Comparison of ENCODE assay signal across 8 mouse cellular contexts in genomic region chr2:164745843-164746479, GRCm38 (mm10). TPM values are rescaled to one million over a fixed set of nuclear protein-coding genes. Genes with fewer than 3 reads are reported as not detected.
DNase-seq lines count a peak whose midpoint lies in the region; ATAC-seq and TF ChIP-seq lines count a peak whose summit lies in the region.

Wfdc3 (minus strand) TSS chr2:164745931.
Dnttip1 (plus strand) TSS chr2:164745983.

- peak within 1 kb of the TSS; percentile 88 for H3K4me2 ChIP-seq in forebrain, postnatal 0 days (ENCODE audit: low read depth)
- peak within 1 kb of the TSS; percentile 74 for H3K4me2 ChIP-seq in neural tube, embryonic 15.5 days

- no peak for TF ChIP-seq EP300 in MEL (IDR thresholded peaks at IDR 0.05; ENCODE audit: low read depth in 1 of 2, low read length in 2 of 2)

- DNase-seq in MEL (ENCODE audit: low read depth, low spot score) = peak; percentile 93
- DNase-seq in cerebellum, adult 18-20 months = peak; percentile 88 to 95
- DNase-seq in forebrain, postnatal 0 days = peak; percentile 97
- peak; percentile 94 to 95 for DNase-seq in heart, postnatal 36 days
- DNase-seq in layer of hippocampus, adult 2 months (ENCODE audit: low spot score in 2 of 2) = peak; percentile 93 to 96
- peak; percentile 94 for DNase-seq in lung, adult 2 months
- peak; percentile 98 for DNase-seq in testis, postnatal 10 days (ENCODE audit: low spot score)

- peak within 1 kb of the TSS; percentile 83 to 89 for H3K4me3 ChIP-seq in MEL (ENCODE audit: control insufficient read depth in 1 of 2, insufficient read depth in 1 of 2, low read depth in 2 of 2, low read length in 2 of 2)
- H3K4me3 ChIP-seq in forebrain, postnatal 0 days (ENCODE audit: low read depth, low read length) = peak within 1 kb of the TSS; percentile 92
- H3K4me3 ChIP-seq in layer of hippocampus, adult 2 months = peak within 1 kb of the TSS; percentile 81
- H3K4me3 ChIP-seq in lung, adult 2 months (replicated peaks; ENCODE audit: extremely low read depth, low read depth, low read length) = peak within 1 kb of the TSS; percentile 99
- H3K4me3 ChIP-seq in neural tube, embryonic 15.5 days (replicated peaks) = peak within 1 kb of the TSS; percentile 96

- TF ChIP-seq CTCF in MEL (IDR thresholded peaks at IDR 0.05 in 2 of 3, conservative IDR thresholded peaks at IDR 0.05 in 1 of 3; ENCODE audit: control insufficient read depth in 1 of 3, insufficient read depth in 1 of 3, low read depth in 2 of 3, low read length in 3 of 3, poor library complexity in 1 of 3, severe bottlenecking in 1 of 3) = 0 out of 6 replicates have a peak, but pooled peaks of 1 of the 3 experiments have one; percentile 3
- no peak for TF ChIP-seq CTCF in forebrain, postnatal 0 days (IDR thresholded peaks at IDR 0.05; ENCODE audit: low read depth)
- no peak for TF ChIP-seq CTCF in layer of hippocampus, adult 2 months (conservative IDR thresholded peaks at IDR 0.05)
- TF ChIP-seq CTCF in lung, adult 2 months (IDR thresholded peaks at IDR 0.05; ENCODE audit: insufficient read depth, low read length) = no peak

- H3K9ac ChIP-seq in MEL (ENCODE audit: control insufficient read depth, low read depth, low read length, poor library complexity, severe bottlenecking) = peak within 1 kb of the TSS; percentile 90
- peak within 1 kb of the TSS; percentile 96 for H3K9ac ChIP-seq in forebrain, postnatal 0 days
- H3K9ac ChIP-seq in neural tube, embryonic 15.5 days (replicated peaks) = peak within 1 kb of the TSS; percentile 98

- WGBS in forebrain, postnatal 0 days = 1% methylated on average over 69 of the region's 70 CpGs
- whole genome bisulfite sequencing in lung, adult 2 months = under 1% methylated on average over 70 of the region's 70 CpGs
- WGBS in neural tube, embryonic 15.5 days = under 1% methylated on average over 65 of the region's 70 CpGs

- peak within 1 kb of the TSS; percentile 67 for H3K27ac ChIP-seq in MEL (ENCODE audit: control insufficient read depth, low read depth, low read length)
- H3K27ac ChIP-seq in forebrain, postnatal 0 days (ENCODE audit: low read depth, low read length) = peak within 1 kb of the TSS; percentile 81
- H3K27ac ChIP-seq in layer of hippocampus, adult 2 months = peak within 1 kb of the TSS; percentile 87
- peak within 1 kb of the TSS; percentile 76 for H3K27ac ChIP-seq in neural tube, embryonic 15.5 days (replicated peaks)

- no peak for TF ChIP-seq RAD21 in MEL (IDR thresholded peaks at IDR 0.05; ENCODE audit: low read depth, low read length)

- H3K9me3 ChIP-seq in MEL (replicated peaks; ENCODE audit: insufficient read depth, low read length) = no peaks in the 10 kb centered on the region
- H3K9me3 ChIP-seq in forebrain, postnatal 0 days (ENCODE audit: low read length) = no peaks in the 10 kb centered on the region
- no peaks in the 10 kb centered on the region for H3K9me3 ChIP-seq in neural tube, embryonic 15.5 days (replicated peaks)

- ATAC-seq in forebrain, postnatal 0 days = peak; percentile 98
- peak; percentile 95 for ATAC-seq in neural tube, embryonic 15.5 days (ENCODE audit: low FRiP score)

- H3K4me1 ChIP-seq in MEL (ENCODE audit: control insufficient read depth in 1 of 2, insufficient read depth in 2 of 2, low read length in 2 of 2) = peaks cover 7 to 22% of the 10 kb centered on the region in 2 experiments
- peaks cover 16% of the 10 kb centered on the region for H3K4me1 ChIP-seq in forebrain, postnatal 0 days (ENCODE audit: insufficient read depth)
- H3K4me1 ChIP-seq in lung, adult 2 months (ENCODE audit: control insufficient read depth, insufficient read depth, low read length) = peaks cover 5% of the 10 kb centered on the region
- H3K4me1 ChIP-seq in neural tube, embryonic 15.5 days = peaks cover 39% of the 10 kb centered on the region

- H3K27me3 ChIP-seq in MEL (ENCODE audit: control insufficient read depth in 1 of 2, insufficient read depth in 2 of 2, low read length in 2 of 2) = no peaks in the 10 kb centered on the region
- no peaks in the 10 kb centered on the region for H3K27me3 ChIP-seq in forebrain, postnatal 0 days (ENCODE audit: insufficient read depth, low read length)
- no peaks in the 10 kb centered on the region for H3K27me3 ChIP-seq in neural tube, embryonic 15.5 days (replicated peaks)

- peaks cover 18% of the 10 kb centered on the region for H3K79me2 ChIP-seq in MEL (ENCODE audit: control insufficient read depth, insufficient read depth, low read length, poor library complexity)

- peak; percentile 52 to 65; a peak in 3 of 4 replicates for TF ChIP-seq POLR2A in MEL (IDR thresholded peaks at IDR 0.05; ENCODE audit: control insufficient read depth in 1 of 2, insufficient read depth in 1 of 2, low read depth in 1 of 2, low read length in 2 of 2, poor library complexity in 1 of 2)
- TF ChIP-seq POLR2A in lung, adult 2 months (IDR thresholded peaks at IDR 0.05; ENCODE audit: borderline replicate concordance, extremely low read depth, low read depth, low read length) = peak; percentile 45; the same call in 1 of the 2 replicates

- intact Hi-C loops in heart, postnatal 36 days (cut with DNase I) = loop anchor here (1.0 kb wide), 1 partner anchor 21 kb away; no protein-coding TSS in a partner anchor

- peaks cover 7 to 13% of the 10 kb centered on the region in 2 experiments; a peak in 3 of 4 replicates for H3K36me3 ChIP-seq in MEL (ENCODE audit: control insufficient read depth in 1 of 2, insufficient read depth in 2 of 2, low read length in 2 of 2)
- H3K36me3 ChIP-seq in forebrain, postnatal 0 days (ENCODE audit: insufficient read depth) = peaks cover 11% of the 10 kb centered on the region; the same call in 1 of the 2 replicates
- peaks cover 18% of the 10 kb centered on the region for H3K36me3 ChIP-seq in neural tube, embryonic 15.5 days

TF ChIP-seq in MEL, 35 proteins besides CTCF, POLR2A, EP300 and RAD21 (continues in another document):
- TF ChIP-seq SIN3A (IDR thresholded peaks at IDR 0.05; ENCODE audit: low read length) (peak; percentile 97), TCF12 (IDR thresholded peaks at IDR 0.05; ENCODE audit: low read depth, low read length) (no peak; the same call in 1 of the 2 replicates), ZMIZ1 (IDR thresholded peaks at IDR 0.05; ENCODE audit: low read depth, low read length) (no peak), ZNF384 (IDR thresholded peaks at IDR 0.05; ENCODE audit: low read depth, low read length) (no peak), RCOR1 (IDR thresholded peaks at IDR 0.05; ENCODE audit: low read depth, low read length) (no peak), POLR2AphosphoS5 (IDR thresholded peaks at IDR 0.05; ENCODE audit: borderline replicate concordance, low read depth, low read length) (no peak), CHD2 (IDR thresholded peaks at IDR 0.05; ENCODE audit: low read length) (no peak), SMC3 (IDR thresholded peaks at IDR 0.05; ENCODE audit: low read depth, low read length) (no peak), CHD1 (IDR thresholded peaks at IDR 0.05; ENCODE audit: low read depth, low read length) (no peak), MAZ (IDR thresholded peaks at IDR 0.05; ENCODE audit: low read depth, low read length) (no peak; the same call in 1 of the 2 replicates), ZKSCAN1 (IDR thresholded peaks at IDR 0.05; ENCODE audit: low read depth, low read length) (no peak), JUND (IDR thresholded peaks at IDR 0.05; ENCODE audit: low read depth, low read length) (no peak), NELFE (IDR thresholded peaks at IDR 0.05; ENCODE audit: low read depth, low read length) (peak; percentile 62), USF1 (IDR thresholded peaks at IDR 0.05; ENCODE audit: low read depth, low read length) (peak; percentile 67), ELF1 (IDR thresholded peaks at IDR 0.05; ENCODE audit: low read depth, low read length) (peak; percentile 93), ZC3H11A (IDR thresholded peaks at IDR 0.05; ENCODE audit: low read depth, low read length) (no peak), TAL1 (IDR thresholded peaks at IDR 0.05; ENCODE audit: low read length) (no peak), NRF1 (IDR thresholded peaks at IDR 0.05; ENCODE audit: insufficient read depth, low read depth, low read length, poor library complexity, severe bottlenecking) (peak; percentile 89), MYC (IDR thresholded peaks at IDR 0.05; ENCODE audit: low read depth, low read length) (no peak), MXI1 (IDR thresholded peaks at IDR 0.05; ENCODE audit: low read depth, low read length) (peak; percentile 95), KAT2A (conservative IDR thresholded peaks at IDR 0.05; ENCODE audit: low read depth, low read length) (no peak; the same call in 1 of the 2 replicates), MAX (IDR thresholded peaks at IDR 0.05; ENCODE audit: low read length) (no peak), USF2 (IDR thresholded peaks at IDR 0.05; ENCODE audit: borderline replicate concordance in 1 of 2, insufficient read depth in 1 of 2, low read depth in 1 of 2, low read length in 2 of 2) (no peak), POLR2AphosphoS2 (IDR thresholded peaks at IDR 0.05; ENCODE audit: low read length) (no peak), GATA1 (IDR thresholded peaks at IDR 0.05; ENCODE audit: low read depth, low read length) (no peak), BHLHE40 (IDR thresholded peaks at IDR 0.05; ENCODE audit: borderline replicate concordance, low read depth, low read length) (no peak)

RNA-seq across cellular contexts. Expression of gene Wfdc3, which starts in this region (rescaled TPM):
- total RNA-seq in MEL (2012; rRNA removed) = 0.20 and 0.31 TPM in 2 replicates
- polyA plus RNA-seq in MEL (2012; ENCODE audit: insufficient read depth in 1 of 2, insufficient read length in 2 of 2, low read depth in 1 of 2, low replicate concordance in 2 of 2, missing spikeins in 1 of 2) = under 1 TPM in 1 of 2 experiments, not detected in 1; 0.40 TPM
- 0.54 and 0.81 TPM in 2 replicates for total RNA-seq in forebrain, postnatal 0 days (2014; rRNA removed)
- polyA plus RNA-seq in forebrain, postnatal 0 days (2015; fragmentation: Nextera tagmentation; extraction: Ambion mirVana) = 0.89 and 1.1 TPM in 2 replicates
- not detected for total RNA-seq in heart, postnatal 36 days (2021)
- 1 to 10 TPM in 1 of 2 experiments, under 1 TPM in 1; 0.64 to 1.3 TPM for total RNA-seq in layer of hippocampus, adult 2 months (2021)
- polyA plus RNA-seq in lung, adult 2 months (2012; rRNA removed) = 1.3 and 2.3 TPM in 2 replicates
- 1.1 and 1.3 TPM in 2 replicates for polyA plus RNA-seq in neural tube, embryonic 15.5 days (2015; fragmentation: Nextera tagmentation; extraction: Ambion mirVana)

RNA-seq across cellular contexts. Expression of gene Dnttip1, which starts in this region (rescaled TPM):
- total RNA-seq in MEL (2012; rRNA removed) = 20.6 and 20.9 TPM in 2 replicates
- 10 to 100 TPM in 1 of 2 experiments, not detected in 1; 59.9 TPM for polyA plus RNA-seq in MEL (2012; ENCODE audit: insufficient read depth in 1 of 2, insufficient read length in 2 of 2, low read depth in 1 of 2, low replicate concordance in 2 of 2, missing spikeins in 1 of 2)
- total RNA-seq in forebrain, postnatal 0 days (2014; rRNA removed) = 23.2 and 26.1 TPM in 2 replicates
- polyA plus RNA-seq in forebrain, postnatal 0 days (2015; fragmentation: Nextera tagmentation; extraction: Ambion mirVana) = 52.3 and 60.1 TPM in 2 replicates
- total RNA-seq in heart, postnatal 36 days (2021) = 10 to 100 TPM; 22.8 to 29.3 TPM
- 10 to 100 TPM; 40.4 to 41.2 TPM for total RNA-seq in layer of hippocampus, adult 2 months (2021)
- 25.5 and 63.1 TPM in 2 replicates for polyA plus RNA-seq in lung, adult 2 months (2012; rRNA removed)
- 51.0 and 56.4 TPM in 2 replicates for polyA plus RNA-seq in neural tube, embryonic 15.5 days (2015; fragmentation: Nextera tagmentation; extraction: Ambion mirVana)

Comparison
In these comparisons a context has a peak if more than half of its experiments do, and no peak if none do; other contexts are left out.
1. Peak in every context shown above with its lines: DNase-seq, ATAC-seq, H3K4me3 ChIP-seq and H3K27ac ChIP-seq.